Mouse (Mus musculus): Measurements from ENCODE around the gene Adamts2.

GRCm38 (mm10) chr11:50681940-50682339, 80.1 kb downstream of the Adamts2 start:
- TF ChIP-seq CTCF (IDR thresholded peaks at IDR 0.05; ENCODE audit: low read depth) (no peak), EP300 (optimal IDR thresholded peaks at IDR 0.05) (no peak)

Data from stomach, postnatal 0 days (tissue).